Mouse (Mus musculus): ENCODE results near the gene Efnb1. TPM values are rescaled to one million over a fixed set of nuclear protein-coding genes. Genes with fewer than 3 reads are reported as not detected.

Gene Efnb1
- polyA plus RNA-seq, 1 experiment from 2014 or later: 37.3 TPM

DNA sequence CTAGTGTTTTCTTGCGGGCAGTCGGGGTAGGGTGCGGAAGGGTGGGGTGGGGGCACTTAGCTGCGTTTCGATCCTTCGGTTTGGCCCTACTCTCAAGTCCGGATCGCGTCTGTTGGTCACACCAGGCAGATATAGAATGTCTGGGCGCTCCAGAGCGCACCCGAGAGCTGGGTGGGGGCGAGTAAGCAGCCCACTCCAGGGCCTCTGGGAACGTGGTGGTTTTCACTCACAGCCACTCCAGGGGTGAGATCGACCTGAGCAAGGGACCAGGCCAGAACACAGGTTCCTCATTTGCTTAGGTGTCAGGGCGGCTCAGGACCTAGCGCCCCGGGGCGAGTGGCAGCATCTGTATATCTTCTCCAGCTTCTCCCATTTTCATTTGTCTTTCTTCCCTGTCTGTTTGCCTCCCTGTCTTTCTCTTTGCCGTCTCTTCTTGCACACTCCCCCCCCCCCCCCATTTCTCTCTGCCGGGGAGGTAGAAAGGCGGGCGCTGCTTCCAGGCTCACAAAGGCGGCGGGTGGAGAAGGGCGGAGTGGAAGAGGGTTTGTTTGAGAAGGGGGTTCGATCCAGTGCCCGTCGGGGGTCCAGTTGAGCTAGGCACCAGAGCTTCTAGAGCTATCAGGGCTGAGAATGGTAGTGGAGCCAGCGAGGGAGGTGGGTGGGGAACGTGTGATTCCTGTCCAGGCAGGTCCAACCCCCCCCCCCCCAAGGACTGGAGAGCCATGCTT is 1.4 kb downstream of the Efnb1 start:
- peak overlapping the region; percentile 68 for H3K4me3 ChIP-seq (ENCODE audit: low read depth, low read length)
- H3K27me3 ChIP-seq (ENCODE audit: control insufficient read depth, insufficient read depth, low read length): no peaks in the 10 kb centered on the region; the same call in 1 of the 2 replicates
- H3K27ac ChIP-seq (ENCODE audit: low read depth, low read length): no peak overlapping the region
- no peaks in the 10 kb centered on the region for H3K9me3 ChIP-seq (ENCODE audit: control insufficient read depth, low read length)
- H3K36me3 ChIP-seq (ENCODE audit: control insufficient read depth, insufficient read depth, low read length): no peaks in the 10 kb centered on the region
- WGBS: 18% methylated on average over 31 of the region's 31 CpGs
- ATAC-seq (ENCODE audit: insufficient read depth, low FRiP score, low TSS enrichment): no peak
- H3K9ac ChIP-seq (ENCODE audit: low read length): peak overlapping the region; percentile 85
- peaks cover 7% of the 10 kb centered on the region; the same call in 1 of the 2 replicates for H3K4me1 ChIP-seq (ENCODE audit: control insufficient read depth, insufficient read depth, low read length)
- DNase-seq (ENCODE audit: low spot score): no peak
- H3K4me2 ChIP-seq (ENCODE audit: low read depth): peak overlapping the region; percentile 72

DNA sequence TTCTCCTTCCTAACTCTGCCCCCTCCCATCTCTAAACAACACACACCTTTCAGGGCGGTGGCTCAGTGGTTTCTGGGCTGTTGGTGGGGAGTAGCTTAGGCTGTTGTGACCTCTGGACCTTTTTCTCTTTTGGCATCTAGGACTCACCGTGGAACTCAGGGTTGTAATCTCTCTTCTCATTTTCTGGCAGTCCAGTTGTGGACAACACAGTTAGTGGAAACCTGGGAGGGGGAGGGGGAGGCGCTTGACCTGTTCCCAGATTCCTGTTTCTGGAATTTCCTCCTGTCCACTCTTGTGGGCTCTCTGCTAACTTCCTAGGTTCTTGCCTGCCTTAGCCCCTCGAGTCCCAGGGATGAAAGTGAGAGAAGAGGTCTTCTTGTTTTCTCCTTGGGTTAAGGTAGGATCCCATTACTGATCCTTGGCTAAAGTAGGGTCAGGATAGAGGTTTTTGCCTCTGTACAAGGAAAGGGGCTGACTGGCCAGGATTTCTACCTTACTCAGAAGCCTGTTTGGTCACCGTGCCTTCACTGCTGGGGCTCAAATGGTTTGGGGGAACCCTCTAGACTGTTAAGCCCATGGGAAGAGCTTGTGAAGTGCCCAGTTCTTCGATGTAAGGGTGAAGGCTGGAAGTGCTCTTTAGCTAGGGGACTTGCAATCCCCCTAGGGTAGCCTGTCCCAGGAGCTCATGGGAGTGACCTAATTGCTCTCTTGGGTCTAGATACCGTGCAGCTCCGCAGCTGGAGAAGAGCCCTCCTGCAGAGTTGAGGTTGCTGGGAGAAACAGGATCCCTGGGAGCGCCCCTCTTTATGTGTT is 2.2 kb downstream of the Efnb1 start:
- DNase-seq (ENCODE audit: low spot score): no peak
- H3K4me2 ChIP-seq (ENCODE audit: low read depth): peak overlapping the region; percentile 72
- peak overlapping the region; percentile 85 for H3K9ac ChIP-seq (ENCODE audit: low read length)
- H3K4me3 ChIP-seq (ENCODE audit: low read depth, low read length): peak overlapping the region; percentile 68
- H3K27me3 ChIP-seq (ENCODE audit: control insufficient read depth, insufficient read depth, low read length): no peaks in the 10 kb centered on the region; the same call in 1 of the 2 replicates
- H3K9me3 ChIP-seq (ENCODE audit: control insufficient read depth, low read length): no peaks in the 10 kb centered on the region
- peaks cover 11% of the 10 kb centered on the region; the same call in 1 of the 2 replicates for H3K4me1 ChIP-seq (ENCODE audit: control insufficient read depth, insufficient read depth, low read length)
- no peak for ATAC-seq (ENCODE audit: insufficient read depth, low FRiP score, low TSS enrichment)
- no peaks in the 10 kb centered on the region for H3K36me3 ChIP-seq (ENCODE audit: control insufficient read depth, insufficient read depth, low read length)
- no peak overlapping the region for H3K27ac ChIP-seq (ENCODE audit: low read depth, low read length)
- 20% methylated on average over 9 of the region's 9 CpGs for WGBS

DNA sequence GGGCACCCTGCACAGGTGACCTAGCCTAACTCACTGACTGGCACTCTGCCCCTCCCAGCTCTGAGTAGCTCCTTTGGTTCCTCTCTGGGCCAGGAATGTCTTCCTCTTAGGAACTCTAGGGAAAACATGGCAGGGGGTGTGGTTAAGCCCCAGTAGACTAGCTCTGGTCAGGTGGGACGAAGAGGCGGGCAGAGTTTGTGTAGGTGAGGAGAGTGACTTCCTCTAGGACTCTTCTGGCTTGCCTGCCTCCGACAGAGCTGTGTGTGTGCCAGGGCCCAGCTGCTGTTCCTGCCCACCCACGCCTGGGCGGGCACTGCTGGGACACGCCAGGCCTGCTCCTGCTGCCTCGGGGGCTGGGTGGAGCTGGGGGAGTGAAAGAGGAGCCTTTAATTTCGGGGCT is 5.1 kb downstream of the Efnb1 start:
- H3K9ac ChIP-seq (ENCODE audit: low read length): no peak overlapping the region
- no peak overlapping the region; the same call in 1 of the 2 replicates for H3K27ac ChIP-seq (ENCODE audit: low read depth, low read length)
- 75% methylated on average over 8 of the region's 8 CpGs for WGBS

DNA sequence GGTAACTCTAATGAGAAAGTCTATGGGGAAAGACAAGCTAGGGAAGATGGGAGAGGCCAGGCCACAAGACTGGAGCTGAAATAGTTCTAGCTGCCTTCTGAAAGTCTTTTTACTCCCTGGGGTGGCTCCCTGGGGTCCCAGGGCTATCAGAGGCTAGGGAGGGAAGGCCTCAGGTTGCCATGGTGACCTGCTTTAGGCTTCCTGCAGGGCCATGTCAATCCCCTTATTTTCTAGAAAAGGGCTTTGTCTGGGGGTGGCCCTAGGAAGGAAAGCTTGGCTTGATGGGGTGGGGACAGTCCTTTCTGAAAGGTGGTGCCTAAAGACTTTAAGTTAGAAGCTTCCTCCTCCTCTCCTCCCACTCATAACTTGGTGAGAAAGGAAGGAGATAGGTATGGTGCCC is 6.0 kb downstream of the Efnb1 start:
- ATAC-seq (ENCODE audit: insufficient read depth, low FRiP score, low TSS enrichment) (no peak), DNase-seq (ENCODE audit: low spot score) (no peak)
- Histone ChIP-seq H3K27me3 (ENCODE audit: control insufficient read depth, insufficient read depth, low read length) (no peaks in the 10 kb centered on the region), H3K27ac (ENCODE audit: low read depth, low read length) (no peak overlapping the region), H3K9me3 (ENCODE audit: control insufficient read depth, low read length) (no peaks in the 10 kb centered on the region), H3K4me2 (ENCODE audit: low read depth) (peak overlapping the region; percentile 30), H3K9ac (ENCODE audit: low read length) (no peak overlapping the region), H3K4me3 (ENCODE audit: low read depth, low read length) (no peak overlapping the region), H3K36me3 (ENCODE audit: control insufficient read depth, insufficient read depth, low read length) (peaks cover 2% of the 10 kb centered on the region; the same call in 1 of the 2 replicates), H3K4me1 (ENCODE audit: control insufficient read depth, insufficient read depth, low read length) (peaks cover 11% of the 10 kb centered on the region; the same call in 1 of the 2 replicates)

More for the DNA sequence above, 5.1 kb downstream of the Efnb1 start:
- Histone ChIP-seq H3K4me3 (ENCODE audit: low read depth, low read length) (no peak overlapping the region), H3K4me1 (ENCODE audit: control insufficient read depth, insufficient read depth, low read length) (peaks cover 11% of the 10 kb centered on the region; the same call in 1 of the 2 replicates), H3K36me3 (ENCODE audit: control insufficient read depth, insufficient read depth, low read length) (no peaks in the 10 kb centered on the region), H3K4me2 (ENCODE audit: low read depth) (peak overlapping the region; percentile 30; the same call in 1 of the 2 replicates), H3K9me3 (ENCODE audit: control insufficient read depth, low read length) (no peaks in the 10 kb centered on the region), H3K27me3 (ENCODE audit: control insufficient read depth, insufficient read depth, low read length) (no peaks in the 10 kb centered on the region)
- DNase-seq (ENCODE audit: low spot score) (no peak), ATAC-seq (ENCODE audit: insufficient read depth, low FRiP score, low TSS enrichment) (no peak)

DNA sequence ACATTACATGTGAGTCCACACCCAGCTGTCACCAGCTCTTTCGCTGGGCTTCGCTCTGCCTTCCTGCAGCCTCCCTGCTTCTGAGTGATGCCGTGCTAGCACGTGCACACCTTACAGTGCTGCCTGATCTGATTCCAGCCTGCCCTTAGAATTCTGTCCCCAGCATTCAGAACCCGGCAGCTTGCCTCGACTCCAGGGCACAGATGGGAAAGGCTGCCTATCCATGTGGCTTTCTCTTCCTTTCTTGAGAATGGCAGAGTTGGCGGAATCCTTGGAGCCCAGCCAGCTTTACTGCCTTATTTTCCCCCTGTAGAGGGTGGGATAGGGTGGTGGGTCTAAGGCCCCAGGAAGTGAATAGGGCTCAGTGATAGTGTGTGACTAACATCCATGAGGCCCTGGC is 9.6 kb downstream of the Efnb1 start:
- H3K9ac ChIP-seq (ENCODE audit: low read length): no peak overlapping the region
- WGBS: 96% methylated on average over 7 of the region's 7 CpGs
- no peak overlapping the region for H3K4me2 ChIP-seq (ENCODE audit: low read depth)
- no peak overlapping the region for H3K4me3 ChIP-seq (ENCODE audit: low read depth, low read length)
- no peaks in the 10 kb centered on the region for H3K9me3 ChIP-seq (ENCODE audit: control insufficient read depth, low read length)
- no peaks in the 10 kb centered on the region for H3K27me3 ChIP-seq (ENCODE audit: control insufficient read depth, insufficient read depth, low read length)
- H3K27ac ChIP-seq (ENCODE audit: low read depth, low read length): no peak overlapping the region
- peaks cover 2% of the 10 kb centered on the region; the same call in 1 of the 2 replicates for H3K36me3 ChIP-seq (ENCODE audit: control insufficient read depth, insufficient read depth, low read length)
- ATAC-seq (ENCODE audit: insufficient read depth, low FRiP score, low TSS enrichment) (no peak), DNase-seq (ENCODE audit: low spot score) (no peak)
- H3K4me1 ChIP-seq (ENCODE audit: control insufficient read depth, insufficient read depth, low read length): peaks cover 17% of the 10 kb centered on the region

DNA sequence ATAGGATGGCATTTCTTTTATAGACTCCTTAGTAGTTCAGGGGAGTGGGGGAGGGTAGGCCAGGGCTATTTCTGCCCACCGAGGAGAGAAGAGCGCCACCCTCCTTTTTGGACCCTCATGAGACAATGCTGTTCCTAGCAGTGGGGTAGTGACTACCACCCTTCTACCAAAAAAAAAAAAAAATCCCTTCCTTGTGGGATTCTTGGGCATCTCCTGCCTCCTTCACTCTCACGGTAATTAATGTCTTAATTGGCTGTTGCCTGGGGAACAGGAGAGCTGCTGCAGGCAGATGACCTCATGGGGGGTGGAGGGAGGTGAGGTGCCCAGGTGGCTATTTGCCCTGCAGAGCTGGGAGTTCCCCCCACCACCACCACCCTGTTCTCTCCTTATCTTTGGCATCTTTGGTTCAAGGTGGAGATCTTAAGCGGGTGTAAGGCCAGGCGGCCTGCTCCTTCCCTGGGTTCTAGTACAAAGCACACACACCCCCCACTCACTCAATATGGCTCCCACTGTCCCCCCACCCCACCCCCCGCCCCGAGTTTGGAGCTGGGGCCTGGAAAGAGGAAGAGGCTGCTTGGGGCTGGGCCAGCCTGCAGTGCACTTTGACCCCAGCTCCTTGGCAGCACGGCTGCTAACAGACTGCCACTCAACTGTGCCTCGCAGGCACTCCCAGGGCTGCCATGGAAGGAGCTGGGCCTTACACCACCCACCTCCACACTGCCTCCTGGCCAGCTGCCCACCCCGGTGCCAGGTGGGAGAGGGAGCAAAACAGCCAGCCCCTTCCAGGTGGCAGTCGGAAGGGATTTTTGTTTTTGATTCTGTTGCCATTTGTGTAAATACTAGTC is 12.4 kb downstream of the Efnb1 start:
- Histone ChIP-seq H3K9ac (ENCODE audit: low read length) (no peak overlapping the region), H3K27ac (ENCODE audit: low read depth, low read length) (no peak overlapping the region), H3K36me3 (ENCODE audit: control insufficient read depth, insufficient read depth, low read length) (peaks cover 2% of the 10 kb centered on the region; the same call in 1 of the 2 replicates), H3K4me3 (ENCODE audit: low read depth, low read length) (no peak overlapping the region), H3K9me3 (ENCODE audit: control insufficient read depth, low read length) (no peaks in the 10 kb centered on the region), H3K27me3 (ENCODE audit: control insufficient read depth, insufficient read depth, low read length) (0 out of 2 replicates have a peak, but pooled peaks cover 4% of the 10 kb centered on the region), H3K4me1 (ENCODE audit: control insufficient read depth, insufficient read depth, low read length) (peaks cover 12% of the 10 kb centered on the region), H3K4me2 (ENCODE audit: low read depth) (no peak overlapping the region)
- ATAC-seq (ENCODE audit: insufficient read depth, low FRiP score, low TSS enrichment): no peak
- no peak for DNase-seq (ENCODE audit: low spot score)
- WGBS: 66% methylated on average over 10 of the region's 11 CpGs

DNA sequence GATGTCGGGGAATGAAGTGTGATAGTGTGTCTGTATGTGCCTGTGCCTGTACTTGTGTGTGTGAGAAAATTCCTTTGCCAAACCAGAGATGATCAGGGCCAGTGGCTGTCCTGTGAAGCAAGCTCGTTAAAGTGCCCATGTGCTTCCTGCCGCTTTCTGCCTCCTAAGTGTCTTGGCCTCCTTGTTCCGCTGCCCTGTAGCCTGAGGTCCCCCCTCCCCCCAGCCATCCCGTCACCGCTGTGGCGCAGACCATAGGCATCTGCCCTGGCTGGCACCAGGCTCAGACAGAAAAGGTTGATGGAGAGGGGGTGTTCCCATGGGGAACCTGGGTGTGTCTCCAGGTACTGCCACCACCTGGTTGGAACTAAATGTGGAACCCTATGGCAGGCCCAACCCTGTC is 13.1 kb downstream of the Efnb1 start:
- H3K4me2 ChIP-seq (ENCODE audit: low read depth): no peak overlapping the region
- peaks cover 12% of the 10 kb centered on the region for H3K4me1 ChIP-seq (ENCODE audit: control insufficient read depth, insufficient read depth, low read length)
- peaks cover 2% of the 10 kb centered on the region; the same call in 1 of the 2 replicates for H3K36me3 ChIP-seq (ENCODE audit: control insufficient read depth, insufficient read depth, low read length)
- ATAC-seq (ENCODE audit: insufficient read depth, low FRiP score, low TSS enrichment): no peak
- WGBS: 82% methylated on average over 7 of the region's 7 CpGs
- no peak overlapping the region for H3K27ac ChIP-seq (ENCODE audit: low read depth, low read length)
- H3K9ac ChIP-seq (ENCODE audit: low read length): no peak overlapping the region
- H3K9me3 ChIP-seq (ENCODE audit: control insufficient read depth, low read length): no peaks in the 10 kb centered on the region
- H3K27me3 ChIP-seq (ENCODE audit: control insufficient read depth, insufficient read depth, low read length): 0 out of 2 replicates have a peak, but pooled peaks cover 4% of the 10 kb centered on the region
- no peak overlapping the region for H3K4me3 ChIP-seq (ENCODE audit: low read depth, low read length)
- no peak for DNase-seq (ENCODE audit: low spot score)

DNA sequence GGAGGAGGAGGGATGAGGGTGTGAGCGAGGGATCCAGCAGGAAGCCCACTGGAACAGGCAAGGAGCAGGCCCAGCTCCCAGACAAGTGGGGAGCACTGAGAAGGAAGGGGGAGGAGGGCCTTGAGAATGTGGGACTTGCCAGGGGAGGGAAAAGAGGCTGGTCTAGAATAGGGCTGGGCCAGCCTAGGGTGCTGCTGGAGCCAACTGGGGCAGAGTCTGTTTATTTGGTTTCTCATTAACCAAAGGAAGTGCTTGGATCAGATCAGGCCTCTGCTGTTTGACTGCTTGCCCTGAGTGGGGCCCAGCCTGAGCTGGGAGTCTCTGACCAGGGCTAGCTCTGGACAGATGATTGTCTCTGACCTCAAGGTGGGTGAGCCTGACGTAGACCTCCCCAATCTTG is 14.0 kb downstream of the Efnb1 start:
- DNase-seq (ENCODE audit: low spot score) (no peak), ATAC-seq (ENCODE audit: insufficient read depth, low FRiP score, low TSS enrichment) (no peak)
- H3K4me3 ChIP-seq (ENCODE audit: low read depth, low read length): no peak overlapping the region
- H3K9ac ChIP-seq (ENCODE audit: low read length): no peak overlapping the region
- H3K36me3 ChIP-seq (ENCODE audit: control insufficient read depth, insufficient read depth, low read length): peaks cover 2% of the 10 kb centered on the region; the same call in 1 of the 2 replicates
- H3K27ac ChIP-seq (ENCODE audit: low read depth, low read length): no peak overlapping the region
- no peaks in the 10 kb centered on the region for H3K9me3 ChIP-seq (ENCODE audit: control insufficient read depth, low read length)
- H3K27me3 ChIP-seq (ENCODE audit: control insufficient read depth, insufficient read depth, low read length): 0 out of 2 replicates have a peak, but pooled peaks cover 4% of the 10 kb centered on the region
- H3K4me2 ChIP-seq (ENCODE audit: low read depth): no peak overlapping the region
- WGBS: 80% methylated on average over 2 of the region's 2 CpGs
- H3K4me1 ChIP-seq (ENCODE audit: control insufficient read depth, insufficient read depth, low read length): peaks cover 12% of the 10 kb centered on the region
